Mouse (Mus musculus): ENCODE results near the gene Myocd. TPM values are rescaled to one million over a fixed set of nuclear protein-coding genes. Genes with fewer than 3 reads are reported as not detected.

Myocd gene
- not detected for polyA plus RNA-seq (2017; shearing (Covaris generic))

GRCm38 (mm10) chr11:65269851-65270473 is at the start of gene Myocd:
Gene Myocd, minus strand, starts transcription at chr11:65269989.

GRCm38 (mm10) chr11:65162767-65163120 is 107.0 kb downstream of the Myocd start, which contains the start of gene Arhgap44:
Gene Arhgap44, minus strand, starts transcription at chr11:65162961.

GRCm38 (mm10) chr11:65159791-65160190 is 110.0 kb downstream of the Myocd start, which contains the start of gene 1700086D15Rik:
Gene 1700086D15Rik, minus strand, starts transcription at chr11:65159891.

Other genes starting within 250 kb of the Myocd start
- gene 1700086D15Rik, start 110.1 kb downstream of the Myocd start, polyA plus RNA-seq (2017; shearing (Covaris generic)) = not detected
- 0.11 TPM for gene Arhgap44, start 107.0 kb downstream of the Myocd start, polyA plus RNA-seq (2017; shearing (Covaris generic))

Data from inflammation-experienced regulatory T-cells, adult 16 weeks (primary cell).